Comparison of ENCODE assay signal across 8 mouse cellular contexts in genomic region chrX:142389581-142390159, GRCm38 (mm10). TPM values are rescaled to one million over a fixed set of nuclear protein-coding genes. Genes with fewer than 3 reads are reported as not detected.
DNase-seq lines count a peak whose midpoint lies in the region; ATAC-seq and TF ChIP-seq lines count a peak whose summit lies in the region.

No protein-coding gene starts in this region.

- H3K4me3 ChIP-seq in CH12.LX (replicated peaks in 1 of 3; ENCODE audit: low read depth in 2 of 3, low read length in 2 of 3, poor library complexity in 1 of 3), result peak overlapping the region; percentile 70 to 83 (median 82)
- H3K4me3 ChIP-seq in heart, embryonic 16.5 days (ENCODE audit: low read length), result peak overlapping the region; percentile 74
- H3K4me3 ChIP-seq in spleen, adult 2 months (ENCODE audit: extremely low read depth, insufficient read depth, insufficient read length), result peak overlapping the region; percentile 99

- peak overlapping the region; percentile 85 for H3K9ac ChIP-seq in CH12.LX (ENCODE audit: insufficient read depth, low read depth)
- H3K9ac ChIP-seq in heart, embryonic 16.5 days (ENCODE audit: low read length), result peak overlapping the region; percentile 83

- in situ Hi-C loops in CH12.LX (cut with MboI; ENCODE audit: low pct_ligation_motif_present, low pct_unique_long_range_greater_than_20kb, low sequenced_read_pairs), result no loop called here

- peak; percentile 34 to 73 for DNase-seq in adrenal gland, adult (ENCODE audit: inconsistent age in 2 of 2, low spot score in 1 of 2)
- no peak for DNase-seq in adrenal gland, postnatal 4 days (ENCODE audit: low spot score in 2 of 2)
- DNase-seq in CH12.LX (ENCODE audit: extremely low read depth), result no peak
- peak; percentile 7 to 16 for DNase-seq in layer of hippocampus, postnatal 36 days
- peak in 1 of 2 experiments; percentile 10 for DNase-seq in spleen, adult 2 months (ENCODE audit: low read depth in 1 of 2, low spot score in 2 of 2)

- peak overlapping the region; percentile 30 for H3K4me2 ChIP-seq in CH12.LX (ENCODE audit: insufficient read depth, low read depth, poor library complexity, severe bottlenecking)
- peak overlapping the region; percentile 63 for H3K4me2 ChIP-seq in heart, embryonic 16.5 days (ENCODE audit: low read depth, low read length)

- no peak for TF ChIP-seq RAD21 in CH12.LX (IDR thresholded peaks at IDR 0.05; ENCODE audit: low read depth, low read length)

- 12% methylated on average over 22 of the region's 22 CpGs for WGBS in heart, embryonic 16.5 days
- WGBS in spleen, adult 2 months, result 28% methylated on average over 22 of the region's 22 CpGs

- no peaks in the 10 kb centered on the region for H3K36me3 ChIP-seq in CH12.LX (replicated peaks in 1 of 2; ENCODE audit: control insufficient read depth in 1 of 2, insufficient read depth in 1 of 2, low read length in 1 of 2)
- H3K36me3 ChIP-seq in heart, embryonic 16.5 days (ENCODE audit: control insufficient read depth, insufficient read depth), result no peaks in the 10 kb centered on the region
- no peaks in the 10 kb centered on the region for H3K36me3 ChIP-seq in spleen, adult 2 months (ENCODE audit: control insufficient read depth, insufficient read depth, low read length)

- no peaks in the 10 kb centered on the region for H3K9me3 ChIP-seq in CH12.LX (replicated peaks; ENCODE audit: low read length)
- no peaks in the 10 kb centered on the region for H3K9me3 ChIP-seq in heart, embryonic 16.5 days (replicated peaks; ENCODE audit: control insufficient read depth, low read length)

- H3K27me3 ChIP-seq in CH12.LX (replicated peaks), result no peaks in the 10 kb centered on the region
- H3K27me3 ChIP-seq in heart, embryonic 16.5 days (ENCODE audit: control insufficient read depth, insufficient read depth, low read length), result no peaks in the 10 kb centered on the region
- no peaks in the 10 kb centered on the region for H3K27me3 ChIP-seq in spleen, adult 2 months (ENCODE audit: control insufficient read depth, insufficient read depth, low read length)

- no peak for TF ChIP-seq EP300 in CH12.LX (IDR thresholded peaks at IDR 0.05; ENCODE audit: low read length)

- no peak for TF ChIP-seq CTCF in CH12.LX (conservative IDR thresholded peaks at IDR 0.05 in 1 of 2, IDR thresholded peaks at IDR 0.05 in 1 of 2; ENCODE audit: low read depth in 2 of 2, low read length in 2 of 2)
- no peak for TF ChIP-seq CTCF in spleen, adult 2 months (IDR thresholded peaks at IDR 0.05; ENCODE audit: extremely low read depth, insufficient read depth, insufficient read length, insufficient replicate concordance)

- ATAC-seq in common myeloid progenitor, adult 5-6 weeks (replicated peaks; ENCODE audit: low read depth, poor library complexity, severe bottlenecking), result peak; percentile 15
- ATAC-seq in heart, embryonic 16.5 days (replicated peaks; ENCODE audit: extremely low read depth, insufficient read depth, low FRiP score), result peak; percentile 29
- peak; percentile 25 for ATAC-seq in megakaryocyte, adult 5-6 weeks (ENCODE audit: poor library complexity, severe bottlenecking)

- no peak for TF ChIP-seq POLR2A in CH12.LX (IDR thresholded peaks at IDR 0.05; ENCODE audit: low read depth, low read length)
- TF ChIP-seq POLR2A in spleen, adult 2 months (IDR thresholded peaks at IDR 0.05; ENCODE audit: low read depth, low read length), result no peak

- H3K4me1 ChIP-seq in CH12.LX (ENCODE audit: control insufficient read depth in 1 of 2, insufficient read depth in 2 of 2), result peaks cover 0 to 6% of the 10 kb centered on the region in 2 experiments; a peak in 1 of 4 replicates
- no peaks in the 10 kb centered on the region; the same call in 1 of the 2 replicates for H3K4me1 ChIP-seq in heart, embryonic 16.5 days (ENCODE audit: control insufficient read depth, insufficient read depth, low read length)
- H3K4me1 ChIP-seq in spleen, adult 2 months (ENCODE audit: control insufficient read depth, insufficient read depth, insufficient read length), result no peaks in the 10 kb centered on the region

- no peak overlapping the region; the same call in 1 of the 2 replicates for H3K27ac ChIP-seq in CH12.LX (ENCODE audit: insufficient read depth, low read depth)
- H3K27ac ChIP-seq in heart, embryonic 16.5 days (ENCODE audit: low read length), result peak overlapping the region; percentile 89
- peak overlapping the region; percentile 96 for H3K27ac ChIP-seq in spleen, adult 2 months (ENCODE audit: insufficient read depth, low read length)

- peaks cover 22% of the 10 kb centered on the region for H3K79me2 ChIP-seq in CH12.LX (replicated peaks; ENCODE audit: control insufficient read depth, extremely low read depth, insufficient read depth, poor library complexity, severe bottlenecking)

- dilution Hi-C loops in CH12.LX (cut with MboI; ENCODE audit: extremely low pct_ligation_motif_present, extremely low pct_unique_long_range_greater_than_20kb, low sequenced_read_pairs), result no loop called here

TF ChIP-seq in CH12.LX, 34 proteins besides CTCF, POLR2A, EP300 and RAD21:
- TF ChIP-seq JUND (conservative IDR thresholded peaks at IDR 0.05; ENCODE audit: low read depth, low read length), result no peak
- TF ChIP-seq SMC3 (IDR thresholded peaks at IDR 0.05; ENCODE audit: low read depth, low read length), result no peak
- TF ChIP-seq TCF12 (IDR thresholded peaks at IDR 0.05; ENCODE audit: low read depth, low read length), result no peak
- TF ChIP-seq HCFC1 (IDR thresholded peaks at IDR 0.05; ENCODE audit: low read depth, low read length), result no peak
- TF ChIP-seq CHD1 (IDR thresholded peaks at IDR 0.05; ENCODE audit: low read depth, low read length), result no peak

RNA-seq across cellular contexts. Expression of gene Acsl4, which starts 0.7 kb away (rescaled TPM):
- 100 to 1,000 TPM; 132 to 144 TPM for total RNA-seq in adrenal gland, postnatal 4 days (2021)
- total RNA-seq in CH12.LX (2012; rRNA removed) (10.0 and 13.1 TPM in 2 replicates), CH12.LX (2014; rRNA removed) (26.8 and 29.9 TPM in 2 replicates)
- polyA plus RNA-seq in CH12.LX (2012; ENCODE audit: insufficient read length, low read depth), result 25.9 TPM in 2 replicates
- 39.2 and 40.4 TPM in 2 replicates for total RNA-seq in common myeloid progenitor, adult 5-6 weeks (2017)
- 13.5 and 13.6 TPM in 2 replicates for polyA plus RNA-seq in heart, embryonic 16.5 days (2015; fragmentation: Nextera tagmentation; extraction: Ambion mirVana)
- 10 to 100 TPM; 71.5 to 77.1 TPM for total RNA-seq in layer of hippocampus, postnatal 36 days (2021)
- 31.9 and 32.0 TPM in 2 replicates for total RNA-seq in megakaryocyte, adult 5-6 weeks (2015)
- 29.6 and 33.1 TPM in 2 replicates for total RNA-seq in megakaryocyte, adult 5-6 weeks (2017)
- 2.1 and 2.2 TPM in 2 replicates for polyA plus RNA-seq in spleen, adult 2 months (2012; rRNA removed)

Comparison
In these comparisons a context has a peak if more than half of its experiments do, and no peak if none do; other contexts are left out.
1. DNase-seq: peak in adrenal gland, adult (2 of 2) and layer of hippocampus, postnatal 36 days (2 of 2); none in adrenal gland, postnatal 4 days (0 of 2) and CH12.LX (single experiment).
2. Peak in every context shown above with its lines, with median percentiles within 50 percentile points of each other: H3K4me3 ChIP-seq and ATAC-seq.